Mouse (Mus musculus) stomach, postnatal 0 days (tissue): Measurements from ENCODE around the gene Afg1l. TPM values are rescaled to one million over a fixed set of nuclear protein-coding genes. Genes with fewer than 3 reads are reported as not detected.

Source experiments
- ATAC-seq: fragments of 200-750 bp; cut with Nextera tagmentation; 2 replicates; pipeline ENCODE4 v1.8.0; 2017; ENCODE audit not compliant: low FRiP score, low TSS enrichment
- DNase-seq: peaks from one replicate; pipeline ENCODE4 v3.0.0-alpha.2; 2016; ENCODE audit warnings: low spot score
- H3K27ac ChIP-seq: fragments of 300-500 bp; sonication (generic); replicated peaks from 2 replicates; pipeline ENCODE4 v1.5.1; 2014; ENCODE audit warnings: mild to moderate bottlenecking, control low read depth
- H3K27me3 ChIP-seq: fragments of 300-500 bp; sonication (generic); 2 replicates; pipeline ENCODE4 v1.6.1; 2014; ENCODE audit warnings: low read length; ENCODE audit not compliant: control insufficient read depth, insufficient read depth
- H3K36me3 ChIP-seq: fragments of 300-500 bp; sonication (generic); 2 replicates; pipeline ENCODE4 v1.6.1; 2014; ENCODE audit warnings: low read length, mixed read lengths; ENCODE audit not compliant: control insufficient read depth, insufficient read depth
- H3K4me1 ChIP-seq: fragments of 300-500 bp; sonication (generic); replicated peaks from 2 replicates; pipeline ENCODE4 v1.6.1; 2014; ENCODE audit warnings: antibody characterized with exemption; ENCODE audit not compliant: control insufficient read depth, insufficient read depth
- H3K4me2 ChIP-seq: fragments of 300-500 bp; sonication (generic); replicated peaks from 2 replicates; pipeline ENCODE4 v1.6.1; 2014; ENCODE audit warnings: low read depth, mild to moderate bottlenecking, control low read depth, moderate library complexity
- H3K4me3 ChIP-seq: fragments of 300-500 bp; sonication (generic); 2 replicates; pipeline ENCODE4 v1.5.1; 2014; ENCODE audit warnings: low read depth, low read length, control low read depth
- H3K9ac ChIP-seq: fragments of 300-500 bp; sonication (generic); 2 replicates; pipeline ENCODE4 v1.6.1; 2014; ENCODE audit warnings: mild to moderate bottlenecking, low read length, control low read depth, mixed read lengths
- H3K9me3 ChIP-seq: fragments of 300-500 bp; sonication (generic); 2 replicates; pipeline ENCODE4 v1.6.1; 2016; ENCODE audit warnings: low read length; ENCODE audit not compliant: control insufficient read depth
- CTCF ChIP-seq: IDR thresholded peaks from 2 replicates; pipeline ENCODE4 v1.5.1; 2016; ENCODE audit warnings: antibody characterized with exemption, low read depth, mild to moderate bottlenecking, moderate library complexity
- EP300 ChIP-seq: optimal IDR thresholded peaks from 2 replicates; pipeline ENCODE3; 2016; ENCODE audit warnings: antibody characterized with exemption
- WGBS: fragments of 180-500 bp; shearing (Covaris S2); extraction: QIAGEN DNeasy Blood & Tissue Kit; methylation state at CpG from one replicate; pipeline ENCODE4 v1.1.7; 2014; 5-methylcytosine and 5-hydroxymethylcytosine counted together
- polyA plus RNA-seq: library from polyadenylated mRNA; unstranded; fragments of >200 nt; fragmentation: Nextera tagmentation; extraction: Ambion mirVana; gene quantifications from 2 replicates; pipeline ENCODE4 v1.2.1, GENCODE M21; 2015

Afg1l gene
- polyA plus RNA-seq, 1 experiment from 2014 or later: 6.4 TPM

GRCm38 (mm10) chr10:42277476-42278306 is 200.7 kb downstream of the Afg1l start:
- TF ChIP-seq CTCF: peak; percentile 32
- peak; percentile 83 for TF ChIP-seq EP300
- H3K9ac ChIP-seq: peak overlapping the region; percentile 87
- no peaks in the 10 kb centered on the region for H3K9me3 ChIP-seq
- peak overlapping the region; percentile 81 for H3K4me3 ChIP-seq
- peak overlapping the region; percentile 99 for H3K4me2 ChIP-seq
- WGBS: under 1% methylated on average over 65 of the region's 78 CpGs
- peak overlapping the region; percentile 99 for H3K27ac ChIP-seq
- peaks cover 6% of the 10 kb centered on the region for H3K4me1 ChIP-seq
- DNase-seq (peak; percentile 98), ATAC-seq (peak; percentile 93)
- no peaks in the 10 kb centered on the region for H3K27me3 ChIP-seq
- H3K36me3 ChIP-seq: no peaks in the 10 kb centered on the region

GRCm38 (mm10) chr10:42276507-42277345 is 201.6 kb downstream of the Afg1l start, which contains the start of gene Foxo3:
TSS of gene Foxo3 (minus strand) at chr10:42276755.
- H3K27me3 ChIP-seq: no peaks in the 10 kb centered on the region
- peak; percentile 96 for DNase-seq
- H3K4me3 ChIP-seq: peak within 1 kb of the TSS; percentile 81
- H3K27ac ChIP-seq: peak within 1 kb of the TSS; percentile 99
- no peak for TF ChIP-seq EP300
- no peak for TF ChIP-seq CTCF
- H3K4me2 ChIP-seq: peak within 1 kb of the TSS; percentile 99
- H3K4me1 ChIP-seq: peaks cover 8% of the 10 kb centered on the region
- H3K9ac ChIP-seq: peak within 1 kb of the TSS; percentile 87
- WGBS: under 1% methylated on average over 66 of the region's 88 CpGs
- H3K9me3 ChIP-seq: no peaks in the 10 kb centered on the region
- peak; percentile 83 for ATAC-seq
- H3K36me3 ChIP-seq: 0 out of 2 replicates have a peak, but pooled peaks cover 2% of the 10 kb centered on the region

- peak overlapping the region; percentile 99 for H3K27ac ChIP-seq
- H3K4me2 ChIP-seq: peak overlapping the region; percentile 99
- no peak for DNase-seq
- H3K9me3 ChIP-seq: no peaks in the 10 kb centered on the region
- H3K27me3 ChIP-seq: no peaks in the 10 kb centered on the region
- TF ChIP-seq CTCF: peak; percentile 24
- TF ChIP-seq EP300: no peak
- H3K9ac ChIP-seq: peak overlapping the region; percentile 87
- H3K36me3 ChIP-seq: 0 out of 2 replicates have a peak, but pooled peaks cover 3% of the 10 kb centered on the region
- peak overlapping the region; percentile 81 for H3K4me3 ChIP-seq
- peaks cover 11% of the 10 kb centered on the region for H3K4me1 ChIP-seq
- under 1% methylated on average over 39 of the region's 40 CpGs for WGBS
- peak; percentile 0; the same call in 1 of the 2 replicates for ATAC-seq
Measured at GRCm38 (mm10) chr10:42275871-42276501, 202.4 kb downstream of the Afg1l start.

GRCm38 (mm10) chr10:42275401-42275870 is 202.9 kb downstream of the Afg1l start:
- peaks cover 11% of the 10 kb centered on the region for H3K4me1 ChIP-seq
- H3K9ac ChIP-seq: peak overlapping the region; percentile 87
- H3K27ac ChIP-seq: peak overlapping the region; percentile 99
- under 1% methylated on average over 41 of the region's 54 CpGs for WGBS
- H3K9me3 ChIP-seq: no peaks in the 10 kb centered on the region
- H3K4me2 ChIP-seq: peak overlapping the region; percentile 99
- H3K4me3 ChIP-seq: peak overlapping the region; percentile 81
- ATAC-seq (no peak), DNase-seq (peak; percentile 77)
- no peak for TF ChIP-seq EP300
- TF ChIP-seq CTCF: no peak
- 0 out of 2 replicates have a peak, but pooled peaks cover 3% of the 10 kb centered on the region for H3K36me3 ChIP-seq
- H3K27me3 ChIP-seq: no peaks in the 10 kb centered on the region

GRCm38 (mm10) chr10:42274712-42275400 is 203.5 kb downstream of the Afg1l start:
- Histone ChIP-seq H3K4me1 (peaks cover 11% of the 10 kb centered on the region), H3K4me3 (peak overlapping the region; percentile 81), H3K27me3 (no peaks in the 10 kb centered on the region), H3K9me3 (no peaks in the 10 kb centered on the region), H3K9ac (peak overlapping the region; percentile 87), H3K36me3 (0 out of 2 replicates have a peak, but pooled peaks cover 3% of the 10 kb centered on the region), H3K27ac (peak overlapping the region; percentile 99), H3K4me2 (peak overlapping the region; percentile 99)
- WGBS: 8% methylated on average over 53 of the region's 65 CpGs
- TF ChIP-seq CTCF: no peak
- no peak for TF ChIP-seq EP300
- ATAC-seq (no peak), DNase-seq (peak; percentile 37)
